Mouse (Mus musculus) lung, adult 10 weeks (tissue): Measurements from ENCODE around the gene Gm17175. TPM values are rescaled to one million over a fixed set of nuclear protein-coding genes. Genes with fewer than 3 reads are reported as not detected.

Source experiments
- polyA plus RNA-seq: library from polyadenylated mRNA; stranded (reverse); fragments of 350-450 nt; fragmentation: Illumina TruSeq; extraction: RNeasy Lipid Tissue Mini Kit (QIAGEN cat#74804); gene quantifications from one replicate; pipeline ENCODE4 v1.2.3, GENCODE M21; 2014; ENCODE audit warnings: low read depth, low replicate concordance; ENCODE audit not compliant: insufficient read depth

Gm17175 gene
- not detected for polyA plus RNA-seq

GRCm38 (mm10) chr14:51573963-51574362, at the start of gene Gm17175:
Gm17175 (minus strand) TSS chr14:51574063.

GRCm38 (mm10) chr14:51611210-51611609, 37.3 kb upstream of the Gm17175 start, which contains the start of gene Gm17078:
Gm17078 (minus strand) TSS chr14:51611310.

GRCm38 (mm10) chr14:51592039-51592438, 18.2 kb upstream of the Gm17175 start, which contains the start of gene Gm17174:
Gm17174 (minus strand) TSS chr14:51592139.

GRCm38 (mm10) chr14:51552490-51552889, 21.4 kb downstream of the Gm17175 start, which contains the start of gene Gm5622:
Gm5622 (plus strand) TSS chr14:51552790.

Other genes with a start within 250 kb of the Gm17175 start
- gene Gm7247, start 212.3 kb downstream of the Gm17175 start, polyA plus RNA-seq = not detected
- gene Vmn2r88, start 163.2 kb downstream of the Gm17175 start, polyA plus RNA-seq = not detected
- not detected for gene Vmn2r89, start 122.2 kb downstream of the Gm17175 start, polyA plus RNA-seq
- gene Gm5622, start 21.3 kb downstream of the Gm17175 start, polyA plus RNA-seq = not detected
- gene Gm17174, start 18.1 kb upstream of the Gm17175 start, polyA plus RNA-seq = not detected
- not detected for gene Gm17078, start 37.2 kb upstream of the Gm17175 start, polyA plus RNA-seq
- not detected for gene Gm4181, start 61.6 kb upstream of the Gm17175 start, polyA plus RNA-seq
- not detected for gene Gm17079, start 121.4 kb upstream of the Gm17175 start, polyA plus RNA-seq
- gene Gm5800, start 143.1 kb upstream of the Gm17175 start, polyA plus RNA-seq = not detected
- not detected for gene Ang4, start 199.5 kb upstream of the Gm17175 start, polyA plus RNA-seq
- not detected for gene AY358078, start 226.0 kb upstream of the Gm17175 start, polyA plus RNA-seq